Mouse (Mus musculus) C2C12 (cell line): ENCODE data around the gene Hoxb5.

Experiments
- CEBPB ChIP-seq: IDR thresholded peaks from one replicate; pipeline ENCODE4 v1.6.1; 2011; ENCODE audit warnings: low read depth, mild to moderate bottlenecking, control low read depth, moderate library complexity
- CTCF ChIP-seq: IDR thresholded peaks from one replicate; pipeline ENCODE4 v1.5.1; 2011; ENCODE audit not compliant: control insufficient read depth, insufficient read depth, insufficient read length
- USF1 ChIP-seq: IDR thresholded peaks from one replicate; pipeline ENCODE4 v1.6.1; 2011; ENCODE audit warnings: low read depth, mild to moderate bottlenecking, control low read depth, moderate library complexity

GRCm38 (mm10) chr11:96262262-96262830 is 40.8 kb upstream of the Hoxb5 start:
- TF ChIP-seq CTCF: no peak
- no peak for TF ChIP-seq CEBPB
- TF ChIP-seq USF1: no peak
